Comparison of ENCODE assay signal across 25 mouse cellular contexts in the genomic region with DNA sequence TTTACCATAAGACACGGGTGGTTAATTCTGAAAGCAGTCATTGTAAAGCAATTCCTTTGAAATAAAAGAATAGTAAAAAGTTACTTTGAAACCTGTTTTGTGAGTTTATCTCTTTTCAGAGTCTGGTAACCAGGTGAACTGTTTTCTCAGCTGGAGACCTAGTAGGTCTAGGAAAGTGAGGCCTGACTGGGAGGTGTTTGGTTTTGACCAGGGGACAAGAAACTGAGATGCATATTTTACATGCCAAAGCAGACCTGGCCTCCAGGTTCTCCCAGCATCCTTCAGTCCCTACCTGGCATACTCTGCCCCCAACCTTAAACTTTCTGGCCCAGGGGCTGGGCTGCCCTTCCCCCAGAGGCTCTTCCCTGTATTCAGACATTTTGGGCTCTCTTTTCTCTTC.
"Had no signal": no experiment of that assay in that cellular context is flagged by ENCODE, and none has a peak within 500 bp of the region (broad histone marks: within the 10 kb centered on the region; RNA-seq: fewer than 3 reads in every experiment).

No protein-coding gene starts in this region.

- ATAC-seq: hindbrain, embryonic 16.5 days; inflammation-experienced regulatory T-cells, adult 6 months; intestine, embryonic 15.5 days; intestine, postnatal 0 days had no signal

- H3K27ac ChIP-seq: gastrocnemius, adult 2 months; heart, embryonic 10.5 days; hindbrain, embryonic 10.5 days; hindbrain, embryonic 12.5 days; hindbrain, embryonic 14.5 days; intestine, embryonic 15.5 days; layer of hippocampus, adult 2 months; left cerebral cortex, adult 2 months; limb, embryonic 10.5 days; limb, embryonic 12.5 days had no signal

- H3K27me3 ChIP-seq: heart, embryonic 12.5 days; hindbrain, embryonic 12.5 days; intestine, embryonic 15.5 days; limb, embryonic 12.5 days had no signal

- H3K36me3 ChIP-seq: heart, embryonic 10.5 days; heart, embryonic 12.5 days; hindbrain, embryonic 10.5 days; hindbrain, embryonic 12.5 days; intestine, embryonic 15.5 days; limb, embryonic 10.5 days; limb, embryonic 12.5 days had no signal

- H3K4me1 ChIP-seq: heart, embryonic 12.5 days; hindbrain, embryonic 12.5 days; intestine, embryonic 15.5 days; limb, embryonic 10.5 days; limb, embryonic 12.5 days had no signal

- H3K9ac ChIP-seq: heart, embryonic 12.5 days; hindbrain, embryonic 12.5 days; hindbrain, embryonic 14.5 days; intestine, embryonic 15.5 days; limb, embryonic 12.5 days had no signal

- H3K4me2 ChIP-seq: heart, embryonic 12.5 days; hindbrain, embryonic 12.5 days; hindbrain, embryonic 14.5 days; intestine, embryonic 15.5 days; limb, embryonic 12.5 days; liver, embryonic 11.5 days had no signal

- DNase-seq: gastrocnemius, adult 2 months; gastrocnemius, postnatal 10 days; gastrocnemius, postnatal 25 days; heart, adult 18-20 months; heart, postnatal 10 days; heart, postnatal 4 days; kidney, adult 18-20 months; kidney, postnatal 10 days; kidney, postnatal 25 days; kidney, postnatal 4 days; liver had no signal

- H3K9me3 ChIP-seq: heart, embryonic 10.5 days; heart, embryonic 12.5 days; hindbrain, embryonic 10.5 days; hindbrain, embryonic 12.5 days; intestine, embryonic 15.5 days; limb, embryonic 10.5 days; limb, embryonic 12.5 days had no signal

- H3K4me3 ChIP-seq: gastrocnemius, adult 2 months; heart, embryonic 10.5 days; heart, embryonic 12.5 days; hindbrain, embryonic 10.5 days; hindbrain, embryonic 12.5 days; intestine, embryonic 15.5 days; layer of hippocampus, adult 2 months; left cerebral cortex, adult 2 months; limb, embryonic 10.5 days; limb, embryonic 12.5 days had no signal
